Mouse (Mus musculus) heart, postnatal 36 days (tissue): ENCODE results near the gene Csn1s1. TPM values are rescaled to one million over a fixed set of nuclear protein-coding genes. Genes with fewer than 3 reads are reported as not detected.

Experiments used
- DNase-seq, 2 experiments: peaks; one replicate each; pipeline ENCODE4 v3.0.0; 2021 to 2022
- intact Hi-C: fragments of 180-260 bp; cut with DNase I; formaldehyde crosslinking; loops from one replicate; pipeline ENCODE4 v1.15.1; 2025
- total RNA-seq, 2 experiments: library from RNA; stranded (reverse); gene quantifications; 2 replicates each; pipeline ENCODE4 v1.2.3; 2021

Gene Csn1s1
- total RNA-seq: not detected

GRCm38 (mm10) chr5:87665908-87666307, at the start of gene Csn1s1:
TSS of gene Csn1s1 (plus strand) at chr5:87666208.
- intact Hi-C loops: no loop called here
- DNase-seq: no peak

- DNase-seq: no peak
- intact Hi-C loops: no loop called here
These were observed 43.3 kb upstream of the Csn1s1 start for GRCm38 (mm10) chr5:87622681-87623080.

- intact Hi-C loops: no loop called here
- DNase-seq: no peak
These were observed 23.2 kb upstream of the Csn1s1 start for GRCm38 (mm10) chr5:87642787-87643186.

GRCm38 (mm10) chr5:87699530-87699929, 33.5 kb downstream of the Csn1s1 start, which contains the start of gene Csn2:
TSS of gene Csn2 (minus strand) at chr5:87699630.
- no peak for DNase-seq
- intact Hi-C loops: no loop called here

GRCm38 (mm10) chr5:87705891-87706290, 39.9 kb downstream of the Csn1s1 start:
- DNase-seq: no peak
- intact Hi-C loops: no loop called here

Other genes starting within 250 kb of the Csn1s1 start
- gene Ugt2b38, start 242.0 kb upstream of the Csn1s1 start, total RNA-seq: not detected
- not detected for gene Ugt2a2, start 183.9 kb upstream of the Csn1s1 start, total RNA-seq
- not detected for gene Gm43638, start 179.4 kb upstream of the Csn1s1 start, total RNA-seq
- gene Ugt2a1, start 175.3 kb upstream of the Csn1s1 start, total RNA-seq: not detected
- not detected for gene Sult1b1, start 128.0 kb upstream of the Csn1s1 start, total RNA-seq
- gene Sult1d1, start 97.2 kb upstream of the Csn1s1 start, total RNA-seq: not detected
- under 1 TPM in 1 of 2 experiments, not detected in 1; 0.27 TPM for gene Sult1e1, start 74.6 kb upstream of the Csn1s1 start, total RNA-seq
- not detected for gene Csn2, start 33.4 kb downstream of the Csn1s1 start, total RNA-seq
- not detected for gene Csn1s2a, start 108.4 kb downstream of the Csn1s1 start, total RNA-seq
- gene Csn1s2b, start 141.9 kb downstream of the Csn1s1 start, total RNA-seq: not detected
- not detected for gene Prr27, start 159.5 kb downstream of the Csn1s1 start, total RNA-seq
- not detected for gene Odam, start 218.8 kb downstream of the Csn1s1 start, total RNA-seq